Mouse (Mus musculus) megakaryocyte progenitor cell, adult 5-6 weeks (primary cell): ENCODE results near the gene Gm11213. TPM values are rescaled to one million over a fixed set of nuclear protein-coding genes. Genes with fewer than 3 reads are reported as not detected.

ENCODE experiments used
- ATAC-seq: replicated peaks from 2 replicates; pipeline ENCODE4 v1.8.0; 2016; ENCODE audit warnings: mild to moderate bottlenecking, moderate TSS enrichment, inconsistent platforms; ENCODE audit not compliant: poor library complexity
- total RNA-seq, 2 experiments: library from RNA; stranded (forward) in 1 of 2; stranded (reverse) in 1 of 2; fragments of 157-497, 149-512 nt in 1 of 2; fragments of 200-1000 nt in 1 of 2; gene quantifications; 2 replicates each; pipeline versions ENCODE4 v1.2.3 to v1.2.4; 2015 to 2017

The Gm11213 gene
- total RNA-seq, 2 experiments from 2014 or later: not detected

DNA sequence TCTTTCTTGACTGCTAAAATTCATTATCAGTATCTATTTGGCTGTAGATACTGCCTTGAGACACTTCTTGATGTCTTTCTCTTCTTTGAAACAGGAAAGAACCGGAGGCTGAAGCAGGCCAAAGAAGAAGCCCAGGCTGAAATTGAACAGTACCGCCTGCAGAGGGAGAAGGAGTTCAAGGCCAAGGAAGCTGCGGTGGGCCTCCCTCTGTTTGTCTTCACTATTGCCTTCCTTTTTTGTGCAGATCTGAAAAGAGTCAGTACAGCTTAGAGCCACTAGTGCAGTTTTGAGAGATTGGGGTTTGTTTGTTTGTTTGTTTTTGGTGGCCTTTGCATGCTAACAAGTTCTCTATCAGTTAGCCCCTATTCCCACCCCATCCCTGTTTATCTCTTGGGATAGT, 56.6 kb downstream of the Gm11213 start:
- no peak for ATAC-seq

DNA sequence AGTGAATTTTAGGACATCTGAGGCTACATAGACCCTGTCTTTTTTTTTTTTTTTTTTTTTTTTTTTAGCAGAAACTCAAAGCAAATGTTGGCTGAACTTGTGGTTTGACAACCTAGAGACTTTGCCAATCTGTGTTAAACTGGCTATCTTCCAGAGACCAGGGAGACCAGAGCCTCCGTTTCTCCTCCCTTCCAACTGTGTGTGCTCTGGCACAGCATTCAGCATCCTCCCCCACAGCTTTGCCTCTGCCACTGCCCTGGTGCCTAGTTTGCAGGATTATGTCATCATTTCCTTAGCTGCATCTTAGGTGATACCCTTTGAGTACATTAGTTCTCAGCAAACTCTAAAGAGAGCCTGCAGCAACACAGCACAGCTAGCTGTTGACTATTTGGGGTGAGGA, 57.3 kb downstream of the Gm11213 start:
- ATAC-seq: no peak

Other genes with a start within 250 kb of the Gm11213 start
- gene Orm3, start 249.1 kb downstream of the Gm11213 start, total RNA-seq (2015): not detected in 2 replicates
- not detected in 2 replicates for gene Orm3, start 249.1 kb downstream of the Gm11213 start, total RNA-seq (2017)
- not detected in 2 replicates for gene Orm2, start 242.8 kb downstream of the Gm11213 start, total RNA-seq (2015)
- gene Orm2, start 242.8 kb downstream of the Gm11213 start, total RNA-seq (2017): not detected in 2 replicates
- 20.9 and 26.7 TPM in 2 replicates for gene Akna, start 201.9 kb downstream of the Gm11213 start, total RNA-seq (2015)
- 11.8 and 13.7 TPM in 2 replicates for gene Akna, start 201.9 kb downstream of the Gm11213 start, total RNA-seq (2017)
- gene Whrn, start 109.3 kb downstream of the Gm11213 start, total RNA-seq (2015): 1.7 and 3.6 TPM in 2 replicates
- gene Whrn, start 109.3 kb downstream of the Gm11213 start, total RNA-seq (2017): 0.37 and 0.41 TPM in 2 replicates
- gene Atp6v1g1, start 60.5 kb downstream of the Gm11213 start, total RNA-seq (2015): 102 and 121 TPM in 2 replicates
- gene Atp6v1g1, start 60.5 kb downstream of the Gm11213 start, total RNA-seq (2017): 80.3 and 82.4 TPM in 2 replicates
- gene Tmem268, start 46.5 kb downstream of the Gm11213 start, total RNA-seq (2015): 4.7 and 4.8 TPM in 2 replicates
- gene Tmem268, start 46.5 kb downstream of the Gm11213 start, total RNA-seq (2017): 10.8 and 23.7 TPM in 2 replicates
- not detected in 2 replicates for gene Tex48, start 17.2 kb upstream of the Gm11213 start, total RNA-seq (2015)
- not detected in 2 replicates for gene Tex48, start 17.2 kb upstream of the Gm11213 start, total RNA-seq (2017)
- not detected in 2 replicates for gene Gm11214, start 58.1 kb upstream of the Gm11213 start, total RNA-seq (2015)
- gene Gm11214, start 58.1 kb upstream of the Gm11213 start, total RNA-seq (2017): not detected in 2 replicates
- 0.32 TPM in 1 of 2 replicates, not detected in the other for gene Tnfsf15, start 139.9 kb upstream of the Gm11213 start, total RNA-seq (2015)
- 0.21 and 0.78 TPM in 2 replicates for gene Tnfsf15, start 139.9 kb upstream of the Gm11213 start, total RNA-seq (2017)